Mouse (Mus musculus): ENCODE data around the gene Msl1.

DNA sequence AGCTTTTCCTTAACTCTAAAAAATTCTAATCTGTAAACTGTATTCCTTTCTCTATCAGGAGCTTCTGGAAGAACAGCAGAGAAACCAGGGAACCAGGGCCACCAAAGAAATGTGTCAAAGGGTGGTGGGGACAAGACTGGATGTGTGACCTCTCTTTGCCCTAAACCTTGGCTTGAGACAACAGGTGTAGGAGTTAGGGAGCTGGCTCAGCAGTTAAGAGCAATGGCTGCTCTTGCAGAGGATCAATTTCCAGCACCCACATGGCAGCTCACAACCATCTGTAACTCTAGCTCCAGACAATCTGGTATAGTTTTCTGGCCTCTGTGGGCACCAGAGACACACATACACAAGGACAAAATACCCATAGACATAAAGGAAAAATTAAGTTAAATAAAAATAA lies 17.4 kb upstream of the Msl1 start:
- no peak for TF ChIP-seq POLR2A (IDR thresholded peaks at IDR 0.05; ENCODE audit: low read depth, low read length)
- TF ChIP-seq CTCF (IDR thresholded peaks at IDR 0.05; ENCODE audit: borderline replicate concordance, insufficient read depth, low read length): no peak
